Mouse (Mus musculus) heart, postnatal 0 days (tissue): ENCODE results near the gene Retreg1. TPM values are rescaled to one million over a fixed set of nuclear protein-coding genes. Genes with fewer than 3 reads are reported as not detected.

Experiments
- ATAC-seq: fragments of 200-750 bp; cut with Nextera tagmentation; 2 replicates; pipeline ENCODE4 v1.8.0; 2017; ENCODE audit warnings: low read depth, moderate number of reproducible peaks, moderate library complexity; ENCODE audit not compliant: insufficient read depth
- DNase-seq: peaks from one replicate; pipeline ENCODE4 v3.0.0-alpha.2; 2016; ENCODE audit warnings: low spot score
- H3K27ac ChIP-seq: fragments of 300-500 bp; sonication (generic); 2 replicates; pipeline ENCODE4 v1.5.1; 2014; ENCODE audit warnings: low read depth, mild to moderate bottlenecking
- H3K27me3 ChIP-seq: fragments of 300-500 bp; sonication (generic); 2 replicates; pipeline ENCODE4 v1.6.1; 2014; ENCODE audit warnings: low read length, mixed read lengths; ENCODE audit not compliant: control insufficient read depth, insufficient read depth
- H3K36me3 ChIP-seq: fragments of 300-500 bp; sonication (generic); replicated peaks from 2 replicates; pipeline ENCODE4 v1.6.1; 2014; ENCODE audit warnings: low read length, mixed read lengths; ENCODE audit not compliant: control insufficient read depth, insufficient read depth
- H3K4me1 ChIP-seq: fragments of 300-500 bp; sonication (generic); 2 replicates; pipeline ENCODE4 v1.6.1; 2014; ENCODE audit warnings: antibody characterized with exemption; ENCODE audit not compliant: control insufficient read depth, insufficient read depth
- H3K4me2 ChIP-seq: fragments of 300-500 bp; sonication (generic); 2 replicates; pipeline ENCODE4 v1.6.1; 2014; ENCODE audit warnings: low read depth, mild to moderate bottlenecking, low read length, moderate library complexity
- H3K4me3 ChIP-seq: fragments of 300-500 bp; sonication (generic); 2 replicates; pipeline ENCODE4 v1.5.1; 2014; ENCODE audit warnings: low read depth, low read length
- H3K9ac ChIP-seq: fragments of 300-500 bp; sonication (generic); replicated peaks from 2 replicates; pipeline ENCODE4 v1.6.1; 2014; ENCODE audit warnings: low read depth, low read length, mixed read lengths
- H3K9me3 ChIP-seq: fragments of 300-500 bp; sonication (generic); replicated peaks from 2 replicates; pipeline ENCODE4 v1.6.1; 2016; ENCODE audit warnings: low read length; ENCODE audit not compliant: control insufficient read depth
- CTCF ChIP-seq: IDR thresholded peaks from 2 replicates; pipeline ENCODE4 v1.5.1; 2016; ENCODE audit warnings: antibody characterized with exemption, control low read depth, low read depth
- EP300 ChIP-seq: IDR thresholded peaks from 2 replicates; pipeline ENCODE4 v1.6.1; 2016; ENCODE audit warnings: antibody characterized with exemption, low read depth
- WGBS: fragments of 180-500 bp; shearing (Covaris S2); extraction: QIAGEN DNeasy Blood & Tissue Kit; methylation state at CpG from one replicate; pipeline ENCODE4 v1.1.7; 2014; 5-methylcytosine and 5-hydroxymethylcytosine counted together
- polyA plus RNA-seq: library from polyadenylated mRNA; unstranded; fragments of >200 nt; fragmentation: Nextera tagmentation; extraction: Ambion mirVana; gene quantifications from 2 replicates; pipeline ENCODE4 v1.2.1, GENCODE M21; 2015
- total RNA-seq: library from RNA; depleted of rRNA; stranded (reverse); fragments of >200 nt; gene quantifications from 2 replicates; pipeline ENCODE4 v1.2.3, GENCODE M21; 2014; ENCODE audit warnings: low replicate concordance

Retreg1 gene
- total and polyA plus RNA-seq, 2 experiments from 2014 or later, result 141 to 157 TPM

GRCm38 (mm10) chr15:25942415-25942814, 99.4 kb downstream of the Retreg1 start:
- ATAC-seq (no peak), DNase-seq (no peak)
- Histone ChIP-seq H3K27me3 (no peaks in the 10 kb centered on the region), H3K9me3 (no peaks in the 10 kb centered on the region), H3K4me3 (peak overlapping the region; percentile 63), H3K4me2 (peak overlapping the region; percentile 65), H3K9ac (peak overlapping the region; percentile 69), H3K4me1 (peaks cover 12% of the 10 kb centered on the region), H3K27ac (peak overlapping the region; percentile 95), H3K36me3 (no peaks in the 10 kb centered on the region)
- TF ChIP-seq CTCF (no peak), EP300 (no peak; the same call in 1 of the 2 replicates)
- 31% methylated on average over 4 of the region's 4 CpGs for WGBS

DNA sequence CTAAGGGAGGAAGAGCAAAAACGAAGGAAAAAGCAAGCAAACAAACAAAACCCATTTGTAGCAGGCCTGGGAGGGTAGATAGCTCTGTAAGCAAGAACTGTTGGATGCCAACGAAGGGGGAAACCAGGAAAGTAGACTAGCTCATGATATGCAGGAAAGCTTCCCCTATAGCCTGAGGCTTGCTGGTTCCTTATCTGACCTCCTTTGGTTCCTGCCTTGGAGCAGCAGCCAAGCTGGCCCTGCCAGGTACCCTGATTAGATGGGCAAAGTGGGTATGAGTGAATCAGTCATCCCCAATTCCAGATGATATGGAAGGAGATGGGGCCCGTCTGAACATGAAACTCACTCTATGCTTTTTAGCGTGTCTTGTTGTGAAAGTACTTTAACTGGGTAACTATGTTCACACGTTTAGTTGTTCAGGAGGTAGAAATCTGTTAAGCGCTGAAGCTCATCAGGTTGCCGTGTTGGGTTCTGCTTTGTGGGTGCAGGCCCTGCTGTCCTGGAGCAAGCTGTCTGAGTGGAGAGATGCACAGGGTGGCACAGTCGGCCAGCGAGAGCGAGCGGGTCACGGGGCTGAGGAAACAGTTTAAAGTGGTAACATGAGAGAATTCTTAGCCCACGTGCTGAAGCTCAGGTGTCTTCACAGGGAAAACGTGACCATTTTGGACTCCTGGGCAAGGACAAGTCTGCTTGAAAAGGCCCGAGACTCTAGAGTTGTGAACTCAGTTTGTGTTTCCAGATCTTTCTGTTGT, 100.6 kb downstream of the Retreg1 start:
- Histone ChIP-seq H3K9ac (peak overlapping the region; percentile 69), H3K27ac (peak overlapping the region; percentile 95)
- WGBS, result 46% methylated on average over 15 of the region's 15 CpGs

GRCm38 (mm10) chr15:25945224-25945623, 102.2 kb downstream of the Retreg1 start:
- H3K4me1 ChIP-seq, result peaks cover 23% of the 10 kb centered on the region

More for the DNA sequence above, 100.6 kb downstream of the Retreg1 start:
- Histone ChIP-seq H3K9me3 (no peaks in the 10 kb centered on the region), H3K36me3 (no peaks in the 10 kb centered on the region), H3K4me2 (peak overlapping the region; percentile 65), H3K4me1 (peaks cover 19% of the 10 kb centered on the region), H3K27me3 (no peaks in the 10 kb centered on the region), H3K4me3 (peak overlapping the region; percentile 63)
- DNase-seq (no peak), ATAC-seq (no peak)
- TF ChIP-seq CTCF (no peak), EP300 (no peak)

GRCm38 (mm10) chr15:25946482-25946881, 103.5 kb downstream of the Retreg1 start:
- no peak overlapping the region for H3K9ac ChIP-seq
- DNase-seq, result no peak
- H3K27me3 ChIP-seq, result no peaks in the 10 kb centered on the region
- TF ChIP-seq CTCF, result no peak
- TF ChIP-seq EP300, result no peak
- H3K9me3 ChIP-seq, result no peaks in the 10 kb centered on the region
- H3K4me2 ChIP-seq, result no peak overlapping the region
- WGBS, result 80% methylated on average over 7 of the region's 7 CpGs
- H3K4me1 ChIP-seq, result peaks cover 29% of the 10 kb centered on the region
- no peak for ATAC-seq
- H3K27ac ChIP-seq, result no peak overlapping the region
- H3K4me3 ChIP-seq, result no peak overlapping the region
- H3K36me3 ChIP-seq, result no peaks in the 10 kb centered on the region

More at GRCm38 (mm10) chr15:25945224-25945623, 102.2 kb downstream of the Retreg1 start:
- Histone ChIP-seq H3K4me2 (peak overlapping the region; percentile 65), H3K27me3 (no peaks in the 10 kb centered on the region), H3K4me3 (no peak overlapping the region), H3K36me3 (no peaks in the 10 kb centered on the region), H3K9ac (no peak overlapping the region), H3K27ac (peak overlapping the region; percentile 95), H3K9me3 (no peaks in the 10 kb centered on the region)
- ATAC-seq (peak; percentile 57), DNase-seq (peak; percentile 81)
- 37% methylated on average over 8 of the region's 8 CpGs for WGBS
- TF ChIP-seq EP300 (0 out of 2 replicates have a peak, but pooled peaks have one; percentile 42), CTCF (no peak)

DNA sequence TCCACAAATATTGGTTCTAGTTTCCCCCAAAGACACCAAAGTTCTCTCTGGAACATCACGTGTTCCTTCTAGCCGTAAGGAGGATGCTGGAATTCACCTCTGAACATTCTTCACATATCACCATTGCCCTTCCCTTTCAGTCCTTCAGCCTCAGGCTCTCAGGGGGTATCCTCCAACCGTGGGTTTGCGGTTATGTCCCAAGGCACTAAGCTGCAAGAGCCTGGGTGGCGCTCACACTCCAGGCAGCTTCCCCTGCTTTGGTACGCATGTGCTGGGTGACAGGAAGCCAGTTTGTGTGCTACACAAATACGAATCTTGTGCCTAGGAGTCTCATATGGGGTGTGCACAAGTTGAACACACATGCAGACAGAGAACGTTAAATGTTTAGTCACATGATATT, 104.4 kb downstream of the Retreg1 start:
- Histone ChIP-seq H3K27me3 (no peaks in the 10 kb centered on the region), H3K4me3 (no peak overlapping the region), H3K4me2 (no peak overlapping the region), H3K4me1 (peaks cover 29% of the 10 kb centered on the region), H3K27ac (no peak overlapping the region), H3K9me3 (no peaks in the 10 kb centered on the region), H3K36me3 (no peaks in the 10 kb centered on the region), H3K9ac (no peak overlapping the region)
- WGBS, result 67% methylated on average over 8 of the region's 8 CpGs
- TF ChIP-seq CTCF (no peak), EP300 (no peak)
- DNase-seq (no peak), ATAC-seq (no peak)
